Mouse (Mus musculus) kidney, postnatal 0 days (tissue): ENCODE results near the gene Chrm5. TPM values are rescaled to one million over a fixed set of nuclear protein-coding genes. Genes with fewer than 3 reads are reported as not detected.
"Not testable (repeated sequence)": the region's sequence is repeated elsewhere in the genome, so short reads cannot be mapped to it uniquely, and the experiment has no call there.

ENCODE experiments used
- ATAC-seq: fragments of 200-750 bp; cut with Nextera tagmentation; replicated peaks from 2 replicates; pipeline ENCODE4 v1.8.0; 2017; ENCODE audit warnings: low read depth, moderate number of reproducible peaks, moderate TSS enrichment, moderate library complexity; ENCODE audit not compliant: low FRiP score
- DNase-seq: peaks from one replicate; pipeline ENCODE4 v3.0.0-alpha.2; 2016; ENCODE audit warnings: low spot score
- H3K27ac ChIP-seq: fragments of 300-500 bp; sonication (generic); 2 replicates; pipeline ENCODE4 v1.5.1; 2014; ENCODE audit warnings: mild to moderate bottlenecking
- H3K27me3 ChIP-seq: fragments of 300-500 bp; sonication (generic); 2 replicates; pipeline ENCODE4 v1.6.1; 2014; ENCODE audit warnings: low read length, mixed read lengths; ENCODE audit not compliant: insufficient read depth
- H3K36me3 ChIP-seq: fragments of 300-500 bp; sonication (generic); 2 replicates; pipeline ENCODE4 v1.6.1; 2014; ENCODE audit warnings: low read length, mixed read lengths; ENCODE audit not compliant: insufficient read depth
- H3K4me1 ChIP-seq: fragments of 300-500 bp; sonication (generic); replicated peaks from 2 replicates; pipeline ENCODE4 v1.6.1; 2014; ENCODE audit warnings: antibody characterized with exemption, low read length, mixed read lengths; ENCODE audit not compliant: insufficient read depth
- H3K4me2 ChIP-seq: fragments of 300-500 bp; sonication (generic); 2 replicates; pipeline ENCODE4 v1.6.1; 2014; ENCODE audit warnings: mild to moderate bottlenecking, low read length, moderate library complexity, mixed read lengths
- H3K4me3 ChIP-seq: fragments of 300-500 bp; sonication (generic); replicated peaks from 2 replicates; pipeline ENCODE4 v1.5.1; 2014; ENCODE audit warnings: low read depth, low read length
- H3K9ac ChIP-seq: fragments of 300-500 bp; sonication (generic); 2 replicates; pipeline ENCODE4 v1.6.1; 2014; ENCODE audit warnings: low read depth, low read length
- H3K9me3 ChIP-seq: fragments of 300-500 bp; sonication (generic); replicated peaks from 2 replicates; pipeline ENCODE4 v1.6.1; 2016; ENCODE audit warnings: low read length, inconsistent platforms, mixed read lengths
- CTCF ChIP-seq: IDR thresholded peaks from 2 replicates; pipeline ENCODE4 v1.5.1; 2016; ENCODE audit warnings: antibody characterized with exemption, low read depth, mild to moderate bottlenecking, moderate library complexity
- WGBS: fragments of 180-500 bp; shearing (Covaris S2); extraction: QIAGEN DNeasy Blood & Tissue Kit; methylation state at CpG from one replicate; pipeline ENCODE4 v1.1.7; 2014; 5-methylcytosine and 5-hydroxymethylcytosine counted together
- polyA plus RNA-seq: library from polyadenylated mRNA; unstranded; fragments of >200 nt; fragmentation: Nextera tagmentation; extraction: Ambion mirVana; gene quantifications from 2 replicates; pipeline ENCODE4 v1.2.1, GENCODE M21; 2015

Chrm5 gene
- polyA plus RNA-seq, 1 experiment from 2014 or later, result not detected

- DNase-seq, result no peak
- Histone ChIP-seq H3K27me3 (no peaks in the 10 kb centered on the region), H3K4me1 (no peaks in the 10 kb centered on the region), H3K9me3 (no peaks in the 10 kb centered on the region), H3K9ac (no peak overlapping the region), H3K36me3 (peaks cover 10% of the 10 kb centered on the region; the same call in 1 of the 2 replicates), H3K4me2 (no peak overlapping the region), H3K4me3 (no peak overlapping the region), H3K27ac (no peak overlapping the region)
- no peak for ATAC-seq
- WGBS, result 87% methylated on average over 5 of the region's 5 CpGs
- no peak for TF ChIP-seq CTCF
Measured at GRCm38 (mm10) chr2:112470961-112471381, 9.6 kb downstream of the Chrm5 start.

- Histone ChIP-seq H3K9me3 (no peaks in the 10 kb centered on the region), H3K9ac (no peak overlapping the region), H3K4me2 (no peak overlapping the region), H3K4me1 (no peaks in the 10 kb centered on the region), H3K4me3 (no peak overlapping the region), H3K27me3 (no peaks in the 10 kb centered on the region), H3K27ac (no peak overlapping the region), H3K36me3 (peaks cover 15% of the 10 kb centered on the region; the same call in 1 of the 2 replicates)
- TF ChIP-seq CTCF, result no peak
- DNase-seq (no peak), ATAC-seq (no peak)
Measured at GRCm38 (mm10) chr2:112469542-112469941, 11.0 kb downstream of the Chrm5 start.

- Histone ChIP-seq H3K4me1 (no peaks in the 10 kb centered on the region), H3K27me3 (no peaks in the 10 kb centered on the region), H3K9me3 (no peaks in the 10 kb centered on the region), H3K9ac (no peak overlapping the region), H3K36me3 (peaks cover 18% of the 10 kb centered on the region; the same call in 1 of the 2 replicates), H3K4me3 (no peak overlapping the region), H3K27ac (no peak overlapping the region), H3K4me2 (no peak overlapping the region)
- peak; percentile 41 for TF ChIP-seq CTCF
- 95% methylated on average over 3 of the region's 3 CpGs for WGBS
- DNase-seq (no peak), ATAC-seq (no peak)
Measured at GRCm38 (mm10) chr2:112460557-112460956, 20.0 kb downstream of the Chrm5 start.

GRCm38 (mm10) chr2:112454862-112455564, 25.6 kb downstream of the Chrm5 start, which contains the start of gene Emc7:
Gene Emc7 (plus strand): TSS chr2:112454997.
- DNase-seq, result peak; percentile 95
- TF ChIP-seq CTCF, result no peak
- H3K9ac ChIP-seq, result peak within 1 kb of the TSS; percentile 87
- under 1% methylated on average over 49 of the region's 49 CpGs for WGBS
- no peaks in the 10 kb centered on the region for H3K9me3 ChIP-seq
- peak within 1 kb of the TSS; percentile 85 for H3K4me3 ChIP-seq
- no peaks in the 10 kb centered on the region for H3K36me3 ChIP-seq
- peak within 1 kb of the TSS; percentile 64 for H3K4me2 ChIP-seq
- peak within 1 kb of the TSS; percentile 71 for H3K27ac ChIP-seq
- H3K4me1 ChIP-seq, result no peaks in the 10 kb centered on the region
- peak; percentile 98 for ATAC-seq
- H3K27me3 ChIP-seq, result no peaks in the 10 kb centered on the region

GRCm38 (mm10) chr2:112454125-112454861, 26.3 kb downstream of the Chrm5 start:
- TF ChIP-seq CTCF, result no peak
- 26% methylated on average over 17 of the region's 17 CpGs for WGBS
- ATAC-seq (no peak; the same call in 1 of the 2 replicates), DNase-seq (no peak)
- Histone ChIP-seq H3K4me1 (no peaks in the 10 kb centered on the region), H3K9ac (peak overlapping the region; percentile 87), H3K9me3 (no peaks in the 10 kb centered on the region), H3K4me3 (peak overlapping the region; percentile 85), H3K4me2 (peak overlapping the region; percentile 64), H3K36me3 (no peaks in the 10 kb centered on the region), H3K27ac (peak overlapping the region; percentile 48; the same call in 1 of the 2 replicates), H3K27me3 (no peaks in the 10 kb centered on the region)

- H3K27me3 ChIP-seq, H3K36me3 ChIP-seq, H3K4me2 ChIP-seq, H3K9me3 ChIP-seq, DNase-seq, H3K4me3 ChIP-seq, ATAC-seq, H3K4me1 ChIP-seq, H3K27ac ChIP-seq, H3K9ac ChIP-seq: not testable (repeated sequence)
Measured at GRCm38 (mm10) chr2:112452513-112452912, 28.1 kb downstream of the Chrm5 start.
